Mouse (Mus musculus) brain, embryonic 14.5 days (tissue): ENCODE results near the gene Rictor.

Experiments used
- CTCF ChIP-seq: fragments of 200-500 bp; IDR thresholded peaks from 2 replicates; pipeline ENCODE4 v1.5.1; 2012; ENCODE audit warnings: inconsistent platforms, mild to moderate bottlenecking, moderate library complexity, borderline replicate concordance; ENCODE audit not compliant: insufficient read depth, insufficient read length; ENCODE audit errors: extremely low read depth
- POLR2A ChIP-seq: fragments of 200-500 bp; IDR thresholded peaks from 2 replicates; pipeline ENCODE4 v1.6.1; 2012; ENCODE audit warnings: mild to moderate bottlenecking, inconsistent platforms, borderline replicate concordance; ENCODE audit not compliant: poor library complexity, insufficient read depth, insufficient read length, severe bottlenecking; ENCODE audit errors: extremely low read depth

- TF ChIP-seq CTCF (no peak), POLR2A (no peak)
These were observed 78.0 kb downstream of the Rictor start for GRCm38 (mm10) chr15:6786212-6786611.
